Mouse (Mus musculus) MEL (cell line): ENCODE results near the gene Mettl23.

ENCODE experiments used
- BHLHE40 ChIP-seq: IDR thresholded peaks from 2 replicates; pipeline ENCODE4 v1.6.1; 2012; ENCODE audit warnings: low read depth, mild to moderate bottlenecking, inconsistent platforms, low read length, improper control_type of control experiment, borderline replicate concordance
- CHD1 ChIP-seq: IDR thresholded peaks from 2 replicates; pipeline ENCODE4 v1.6.1; 2012; ENCODE audit warnings: low read depth, mild to moderate bottlenecking, inconsistent platforms, low read length, improper control_type of control experiment
- CTCF ChIP-seq, 3 experiments: IDR thresholded peaks in 2 of 3; conservative IDR thresholded peaks in 1 of 3; 2 replicates each; pipeline ENCODE4 v1.5.1; 2011 to 2012; ENCODE audit warnings: low read length in 3 of 3, low read depth in 2 of 3, mild to moderate bottlenecking in 2 of 3, improper control_type of control experiment in 1 of 3, inconsistent platforms in 1 of 3, mixed read lengths in 1 of 3, moderate library complexity in 1 of 3; ENCODE audit not compliant: control insufficient read depth in 1 of 3, insufficient read depth in 1 of 3, poor library complexity in 1 of 3, severe bottlenecking in 1 of 3
- E2F4 ChIP-seq: IDR thresholded peaks from 2 replicates; pipeline ENCODE4 v1.6.1; 2011; ENCODE audit warnings: low read depth, low read length, improper control_type of control experiment, borderline replicate concordance
- ELF1 ChIP-seq: IDR thresholded peaks from 2 replicates; pipeline ENCODE4 v1.6.1; 2014; ENCODE audit warnings: low read depth, mild to moderate bottlenecking, inconsistent platforms, low read length, improper control_type of control experiment, moderate library complexity
- ETS1 ChIP-seq: IDR thresholded peaks from 2 replicates; pipeline ENCODE4 v1.6.1; 2012; ENCODE audit warnings: low read depth, mild to moderate bottlenecking, inconsistent platforms, low read length, improper control_type of control experiment, moderate library complexity
- MAFK ChIP-seq: IDR thresholded peaks from 2 replicates; pipeline ENCODE4 v1.6.1; 2011; ENCODE audit warnings: low read depth, mild to moderate bottlenecking, low read length, improper control_type of control experiment, borderline replicate concordance
- MAX ChIP-seq: IDR thresholded peaks from 2 replicates; pipeline ENCODE4 v1.6.1; 2011; ENCODE audit warnings: low read length, improper control_type of control experiment
- POLR2A ChIP-seq, 2 experiments: IDR thresholded peaks; 2 replicates each; pipeline ENCODE4 v1.6.1; 2011 to 2012; ENCODE audit warnings: low read length in 2 of 2, mild to moderate bottlenecking in 2 of 2, control low read depth in 1 of 2, improper control_type of control experiment in 1 of 2, low read depth in 1 of 2, moderate library complexity in 1 of 2; ENCODE audit not compliant: control insufficient read depth in 1 of 2, insufficient read depth in 1 of 2, poor library complexity in 1 of 2
- RCOR1 ChIP-seq: IDR thresholded peaks from 2 replicates; pipeline ENCODE4 v1.6.1; 2012; ENCODE audit warnings: low read depth, mild to moderate bottlenecking, inconsistent platforms, low read length, improper control_type of control experiment
- UBTF ChIP-seq: IDR thresholded peaks from 2 replicates; pipeline ENCODE4 v1.6.1; 2012; ENCODE audit warnings: low read depth, mild to moderate bottlenecking, inconsistent platforms, low read length, improper control_type of control experiment, moderate library complexity, borderline replicate concordance; ENCODE audit not compliant: insufficient read depth

DNA sequence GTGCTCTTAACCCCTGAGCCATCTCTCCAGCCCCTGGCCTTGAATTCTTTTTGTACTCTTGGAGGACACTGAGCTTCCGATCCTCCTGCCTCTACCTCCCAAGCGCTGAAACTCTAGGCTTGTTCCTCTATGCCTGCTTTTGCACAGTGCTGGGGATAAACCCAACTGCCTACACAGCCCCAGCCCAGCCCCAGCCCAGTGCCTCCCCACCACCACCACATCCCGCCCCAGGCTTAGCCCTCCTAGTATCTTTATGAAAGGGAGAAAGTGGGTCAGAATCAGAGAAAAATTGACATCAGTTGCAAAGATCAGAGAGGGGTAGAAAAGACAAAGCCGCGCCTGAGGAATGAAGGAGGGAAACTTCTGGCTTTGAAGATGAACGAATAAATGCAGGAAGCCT is 41.0 kb downstream of the Mettl23 start:
- TF ChIP-seq MAFK (no peak), CHD1 (no peak), ELF1 (no peak), MAX (no peak), CTCF (IDR thresholded peaks at IDR 0.05 in 2 of 3, conservative IDR thresholded peaks at IDR 0.05 in 1 of 3; ENCODE audit: control insufficient read depth in 1 of 3, insufficient read depth in 1 of 3, low read depth in 2 of 3, low read length in 3 of 3, poor library complexity in 1 of 3, severe bottlenecking in 1 of 3) (no peak), UBTF (no peak), ETS1 (no peak), RCOR1 (no peak), POLR2A (IDR thresholded peaks at IDR 0.05; ENCODE audit: control insufficient read depth in 1 of 2, insufficient read depth in 1 of 2, low read depth in 1 of 2, low read length in 2 of 2, poor library complexity in 1 of 2) (no peak), E2F4 (no peak), BHLHE40 (no peak)
